Mouse (Mus musculus): ENCODE results near the gene Hira.

GRCm38 (mm10) chr16:18955070-18955469, 78.2 kb downstream of the Hira start:
- TF ChIP-seq EP300 (optimal IDR thresholded peaks at IDR 0.05): no peak
- TF ChIP-seq CTCF (IDR thresholded peaks at IDR 0.05; ENCODE audit: low read depth): no peak

Data from stomach, postnatal 0 days (tissue).